Mouse (Mus musculus) left cerebral cortex, adult 2 months (tissue): ENCODE results near the gene Heatr4. TPM values are rescaled to one million over a fixed set of nuclear protein-coding genes. Genes with fewer than 3 reads are reported as not detected.

Experiments used
- DNase-seq, 2 experiments: peaks; one replicate each; pipeline ENCODE4 v3.0.0; 2021 to 2022; ENCODE audit warnings: low spot score in 2 of 2, mixed read lengths in 1 of 2; ENCODE audit errors: extremely low spot score in 1 of 2
- H3K27ac ChIP-seq: fragments of 200-600 bp; 2 replicates; pipeline ENCODE4 v1.8.1; 2022
- H3K4me3 ChIP-seq: fragments of 200-600 bp; 2 replicates; pipeline ENCODE4 v1.8.1; 2022
- CTCF ChIP-seq: fragments of 200-600 bp; IDR thresholded peaks from 2 replicates; pipeline ENCODE4 v1.8.1; 2022; ENCODE audit warnings: antibody characterized with exemption, mild to moderate bottlenecking, moderate library complexity
- intact Hi-C: fragments of 180-260 bp; cut with DNase I; formaldehyde crosslinking; loops from one replicate; pipeline ENCODE4 v1.15.1; 2025
- total RNA-seq, 2 experiments: library from RNA; stranded (reverse); gene quantifications; 2 replicates each; pipeline ENCODE4 v1.2.3; 2021

Heatr4 gene
- total RNA-seq, 2 experiments from 2014 or later, result not detected

GRCm38 (mm10) chr12:83988483-83988882, 3.8 kb upstream of the Heatr4 start:
- intact Hi-C loops, result loop anchor here (5.0 kb wide), 1 partner anchor 44 kb away; no protein-coding TSS in a partner anchor
- Histone ChIP-seq H3K27ac (peak overlapping the region; percentile 92), H3K4me3 (peak overlapping the region; percentile 59)
- no peak for TF ChIP-seq CTCF
- no peak for DNase-seq

- TF ChIP-seq CTCF, result peak; percentile 67
- Histone ChIP-seq H3K27ac (peak within 1 kb of the TSS; percentile 92), H3K4me3 (peak within 1 kb of the TSS; percentile 59)
- intact Hi-C loops, result loop anchor here (5.0 kb wide), 1 partner anchor 44 kb away; no protein-coding TSS in a partner anchor
- peak; percentile 66 to 71 for DNase-seq
Measured at GRCm38 (mm10) chr12:83987583-83988441, 3.2 kb upstream of the Heatr4 start, which contains the start of gene Acot2. Gene Acot2, plus strand, starts transcription at chr12:83987861.

DNA sequence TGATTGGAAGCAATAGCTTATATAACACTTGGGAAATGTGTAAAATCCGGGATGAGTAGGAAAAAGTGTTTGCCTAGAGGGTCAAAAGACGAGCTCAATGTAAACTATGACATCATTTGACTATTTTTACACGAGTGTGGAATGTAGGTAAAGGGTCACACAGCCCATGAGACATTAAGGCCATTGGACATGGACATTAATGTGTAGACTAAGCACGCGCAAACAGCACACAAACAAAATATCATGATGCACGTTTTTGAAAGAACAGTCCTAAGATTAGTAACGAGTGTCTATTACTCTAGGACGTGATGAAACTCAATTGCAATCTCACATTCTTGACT, 2.6 kb upstream of the Heatr4 start:
- TF ChIP-seq CTCF, result no peak
- peak overlapping the region; percentile 59 for H3K4me3 ChIP-seq
- intact Hi-C loops, result loop anchor here (5.0 kb wide), 1 partner anchor 45 kb away; no protein-coding TSS in a partner anchor
- peak overlapping the region; percentile 92 for H3K27ac ChIP-seq
- DNase-seq, result no peak

DNA sequence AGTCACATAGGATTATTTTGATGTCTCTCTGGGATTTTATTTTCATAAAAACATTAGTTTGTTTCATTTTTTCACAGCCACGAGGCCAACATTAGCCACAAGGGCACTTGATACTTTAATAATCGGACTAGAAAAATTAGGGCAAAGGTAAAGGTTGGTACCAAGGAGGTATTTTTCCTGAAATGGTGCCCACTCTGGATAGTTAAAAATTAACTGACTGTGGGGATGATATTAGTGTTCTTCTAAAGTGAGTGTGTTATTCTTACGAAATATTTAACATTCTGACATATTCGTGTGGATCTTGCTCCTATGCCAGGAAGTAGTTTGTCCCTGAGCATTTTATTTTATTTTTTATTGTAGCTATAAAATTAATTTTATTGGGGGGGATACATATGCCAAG, 3.0 kb downstream of the Heatr4 start:
- no peak overlapping the region for H3K4me3 ChIP-seq
- intact Hi-C loops, result no loop called here
- TF ChIP-seq CTCF, result no peak
- H3K27ac ChIP-seq, result no peak overlapping the region
- DNase-seq, result no peak

GRCm38 (mm10) chr12:83978862-83979261, 5.8 kb downstream of the Heatr4 start:
- intact Hi-C loops, result loop anchor here (10.0 kb wide), 1 partner anchor 296 kb away; no protein-coding TSS in a partner anchor
- DNase-seq, result no peak
- no peak for TF ChIP-seq CTCF
- Histone ChIP-seq H3K4me3 (no peak overlapping the region), H3K27ac (no peak overlapping the region)

DNA sequence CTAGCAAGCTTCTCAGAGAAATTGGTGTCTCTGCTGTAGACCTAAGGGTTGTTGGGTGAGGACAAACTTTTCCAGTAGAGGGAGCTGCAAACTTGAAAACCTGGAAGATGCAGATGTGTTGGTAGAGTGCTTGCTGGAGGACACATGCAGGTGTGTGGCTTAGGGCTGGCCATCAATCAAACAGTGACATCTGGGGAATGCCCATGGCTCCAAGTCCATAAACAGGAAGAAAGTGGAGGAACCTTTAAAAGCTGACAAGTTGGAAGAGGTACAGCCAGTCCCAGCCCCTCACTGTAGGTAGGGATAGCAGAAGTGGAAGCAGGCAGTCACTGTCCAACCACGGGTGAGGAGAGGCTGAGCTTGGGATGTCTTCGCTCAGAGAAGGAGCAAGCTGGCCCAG, 12.5 kb downstream of the Heatr4 start:
- DNase-seq, result peak; percentile 31 to 32
- intact Hi-C loops, result loop anchor here (1.0 to 10.0 kb wide), 3 partner anchors 59 to 303 kb away; no protein-coding TSS in a partner anchor
- Histone ChIP-seq H3K27ac (no peak overlapping the region), H3K4me3 (no peak overlapping the region)
- TF ChIP-seq CTCF, result peak; percentile 80

DNA sequence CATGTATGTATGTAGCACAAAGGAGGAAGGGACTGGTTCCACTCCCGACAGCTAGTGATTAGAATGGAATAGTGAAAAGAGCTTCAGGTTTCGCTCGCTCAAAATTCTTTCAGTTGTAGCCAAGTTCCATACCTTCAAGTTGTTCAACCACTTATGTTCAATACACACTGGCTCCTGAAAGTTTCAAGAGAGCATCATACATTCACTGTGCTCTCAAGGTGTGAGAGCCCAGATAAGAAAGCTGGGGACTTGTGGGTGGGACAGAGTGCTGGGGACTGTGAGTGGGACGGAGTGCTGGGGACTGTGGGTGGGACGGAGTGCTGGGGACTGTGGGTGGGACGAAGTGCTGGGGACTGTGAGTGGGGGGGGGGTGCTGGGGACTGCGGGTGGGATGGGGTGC, 19.4 kb downstream of the Heatr4 start:
- intact Hi-C loops, result no loop called here
- no peak for DNase-seq
- H3K27ac ChIP-seq, result no peak overlapping the region
- no peak overlapping the region for H3K4me3 ChIP-seq
- no peak for TF ChIP-seq CTCF

GRCm38 (mm10) chr12:83958278-83958677, 26.4 kb downstream of the Heatr4 start:
- H3K4me3 ChIP-seq, result no peak overlapping the region
- no peak for DNase-seq
- no peak overlapping the region for H3K27ac ChIP-seq
- intact Hi-C loops, result no loop called here
- TF ChIP-seq CTCF, result no peak

GRCm38 (mm10) chr12:83951711-83952575, 32.7 kb downstream of the Heatr4 start:
- H3K27ac ChIP-seq, result no peak overlapping the region; the same call in 1 of the 2 replicates
- intact Hi-C loops, result loop anchor here (2.0 to 5.0 kb wide), 2 partner anchors 29 to 235 kb away; no protein-coding TSS in a partner anchor

DNA sequence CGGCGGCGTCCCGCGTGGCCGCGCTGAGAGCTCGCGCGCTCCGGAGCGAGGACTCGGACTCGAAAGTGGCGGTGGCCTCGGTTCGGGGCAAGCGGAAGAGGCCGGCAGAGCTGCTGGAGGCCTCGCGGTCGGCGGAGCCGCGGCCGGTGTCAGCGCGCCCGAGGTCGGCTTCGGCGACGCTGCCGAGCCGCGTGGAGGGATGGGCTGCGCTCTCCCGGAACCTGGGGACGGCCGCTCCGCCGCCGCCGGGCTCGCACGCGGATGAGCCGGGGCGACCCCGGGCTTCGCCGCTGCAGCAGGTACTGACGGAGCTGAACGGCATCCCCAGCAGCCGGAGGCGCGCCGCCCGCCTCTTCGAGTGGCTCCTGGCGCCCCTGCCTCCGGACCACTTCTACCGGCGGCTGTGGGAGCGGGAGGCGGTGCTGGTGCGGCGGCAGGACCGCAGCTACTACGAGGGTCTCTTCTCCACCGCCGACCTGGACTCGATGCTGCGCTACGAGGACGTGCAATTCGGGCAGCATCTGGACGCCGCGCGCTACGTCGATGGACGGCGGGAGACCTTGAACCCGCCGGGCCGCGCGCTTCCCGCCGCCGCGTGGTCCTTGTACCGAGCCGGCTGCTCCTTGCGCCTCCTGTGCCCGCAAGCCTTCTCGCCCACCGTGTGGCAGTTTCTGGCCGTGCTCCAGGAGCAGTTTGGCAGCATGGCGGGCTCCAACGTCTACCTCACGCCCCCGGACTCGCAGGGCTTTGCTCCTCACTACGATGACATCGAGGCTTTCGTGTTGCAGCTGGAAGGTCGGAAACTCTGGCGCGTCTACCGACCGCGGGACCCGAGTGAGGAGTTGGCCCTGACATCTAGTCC, 33.6 kb downstream of the Heatr4 start:
- DNase-seq, result peak; percentile 65 to 69
- intact Hi-C loops, result loop anchor here (2.0 to 5.0 kb wide), 2 partner anchors 28 to 234 kb away; no protein-coding TSS in a partner anchor
- Histone ChIP-seq H3K27ac (peak overlapping the region; percentile 84), H3K4me3 (peak overlapping the region; percentile 72)
- TF ChIP-seq CTCF, result no peak

More at GRCm38 (mm10) chr12:83951711-83952575, 32.7 kb downstream of the Heatr4 start:
- no peak for DNase-seq
- no peak for TF ChIP-seq CTCF
- peak overlapping the region; percentile 72 for H3K4me3 ChIP-seq

DNA sequence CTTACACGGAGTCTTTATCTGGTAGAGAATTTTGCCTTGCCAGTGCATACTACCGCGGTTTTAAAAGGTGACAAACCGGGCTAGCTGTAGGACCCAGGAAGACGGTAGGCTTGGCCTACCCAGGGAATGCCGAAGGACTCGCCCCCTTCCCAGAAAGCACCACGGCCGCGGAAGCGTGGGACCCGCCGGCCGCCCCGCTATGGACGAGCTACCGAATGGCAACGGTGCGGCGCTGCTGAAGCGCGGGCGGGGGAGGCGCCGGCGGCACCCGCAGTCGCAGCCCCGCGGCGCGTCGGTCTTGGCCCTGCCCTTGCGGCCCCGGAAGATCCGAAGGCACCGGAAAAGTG, 34.2 kb downstream of the Heatr4 start, which contains the start of gene Riox1:
Gene Riox1 (plus strand): TSS at position 116 of the 347 bp plus-strand sequence.
- peak; percentile 87 to 88 for DNase-seq
- intact Hi-C loops, result loop anchor here (2.0 to 5.0 kb wide), 2 partner anchors 28 to 233 kb away; no protein-coding TSS in a partner anchor
- Histone ChIP-seq H3K4me3 (peak within 1 kb of the TSS; percentile 72), H3K27ac (peak within 1 kb of the TSS; percentile 84)
- no peak for TF ChIP-seq CTCF
